Mouse (Mus musculus) urinary bladder, adult 18-20 months (tissue): Measurements from ENCODE around the gene Dyrk3.
"Not testable (repeated sequence)": the region's sequence is repeated elsewhere in the genome, so short reads cannot be mapped to it uniquely, and the experiment has no call there.

ENCODE experiments used
- DNase-seq, 2 experiments: peaks; one replicate each; pipeline ENCODE4 v3.0.0; 2022; ENCODE audit warnings: low spot score in 2 of 2, mixed read lengths in 2 of 2

Gene Dyrk3

DNA sequence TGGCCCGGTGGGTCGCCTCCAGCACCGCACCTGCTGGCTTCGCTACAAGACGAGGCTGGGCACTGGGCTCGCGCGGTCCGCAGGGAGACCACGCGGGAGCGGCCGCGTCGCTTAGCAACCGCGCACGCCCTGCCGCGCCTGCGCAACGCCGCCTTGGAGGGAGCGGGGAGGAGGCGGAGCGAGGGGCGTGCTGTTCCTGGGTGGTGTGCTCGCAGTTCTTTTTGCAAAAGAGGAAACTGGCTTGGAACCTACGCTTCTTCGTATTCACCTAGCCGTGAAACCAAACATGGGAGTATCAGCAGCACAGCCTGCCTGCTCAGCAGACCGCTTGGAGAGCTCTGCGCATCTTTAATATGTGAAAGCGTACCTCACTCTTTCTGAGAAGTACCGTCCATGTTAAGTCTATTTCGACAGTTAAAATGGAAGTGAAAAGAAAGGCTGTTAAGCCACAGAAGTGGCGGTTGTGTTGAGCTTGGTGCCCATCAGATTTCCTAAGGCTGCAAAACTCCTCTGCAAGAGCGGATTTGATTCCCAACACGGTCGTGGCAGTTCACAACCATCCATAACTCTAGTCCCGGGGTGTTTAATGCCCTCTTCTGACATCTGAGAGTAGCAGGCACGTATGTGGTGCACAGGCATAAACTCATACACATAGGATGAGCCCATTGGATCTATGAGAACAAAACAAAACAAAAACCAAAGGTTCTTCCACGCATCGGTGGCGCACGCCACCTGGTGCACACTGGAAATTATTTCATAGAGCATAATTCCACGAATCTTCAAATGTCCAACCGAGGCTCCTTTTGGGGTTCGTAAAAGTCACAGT lies at the start of gene Dyrk3:
Gene Dyrk3, minus strand, starts transcription at position 150 of the 826 bp plus-strand sequence.
- DNase-seq = peak; percentile 85 to 89

DNA sequence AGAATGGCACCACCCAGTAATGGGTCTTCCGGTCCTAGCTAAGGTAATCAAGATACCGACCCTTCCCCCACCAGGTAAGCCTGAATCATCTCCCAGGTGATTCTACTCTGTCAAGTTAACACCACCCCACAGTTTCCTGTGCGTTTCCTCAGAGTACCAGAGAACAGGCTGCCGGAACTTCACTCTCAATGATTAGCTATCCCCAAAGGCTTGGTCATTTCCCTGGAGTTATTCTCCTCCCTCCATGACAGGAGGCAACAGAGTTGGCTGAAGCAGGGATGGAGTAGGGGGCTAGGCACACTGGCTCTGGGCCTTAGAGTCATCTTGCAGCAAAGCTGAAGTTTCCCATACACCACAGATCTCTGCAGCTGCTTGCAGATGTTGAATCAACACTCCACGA lies 49.7 kb upstream of the Dyrk3 start:
- no peak for DNase-seq

DNA sequence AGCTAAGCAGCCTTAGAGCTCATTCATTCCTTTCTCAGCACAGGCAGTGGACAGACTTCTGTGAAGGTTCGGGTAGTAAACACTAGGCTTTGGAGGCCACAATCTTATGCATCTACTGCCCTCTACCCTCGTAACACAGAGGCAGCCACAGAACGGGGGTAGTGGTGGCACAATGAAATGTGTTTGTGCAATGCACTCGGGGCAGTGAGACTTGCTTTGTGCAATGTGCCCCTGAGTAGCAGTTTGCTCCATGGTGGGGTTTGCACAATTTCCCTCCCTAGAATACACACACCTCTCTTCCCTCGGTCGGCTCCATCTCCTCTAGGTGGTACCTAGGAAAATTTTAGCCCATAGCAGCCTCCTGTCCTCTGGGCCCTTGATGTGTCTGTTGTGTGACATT lies 48.9 kb upstream of the Dyrk3 start:
- no peak for DNase-seq

GRCm38 (mm10) chr1:131185821-131186506 lies 47.8 kb upstream of the Dyrk3 start:
- no peak for DNase-seq

GRCm38 (mm10) chr1:131184956-131185660 lies 47.0 kb upstream of the Dyrk3 start:
- no peak for DNase-seq

DNA sequence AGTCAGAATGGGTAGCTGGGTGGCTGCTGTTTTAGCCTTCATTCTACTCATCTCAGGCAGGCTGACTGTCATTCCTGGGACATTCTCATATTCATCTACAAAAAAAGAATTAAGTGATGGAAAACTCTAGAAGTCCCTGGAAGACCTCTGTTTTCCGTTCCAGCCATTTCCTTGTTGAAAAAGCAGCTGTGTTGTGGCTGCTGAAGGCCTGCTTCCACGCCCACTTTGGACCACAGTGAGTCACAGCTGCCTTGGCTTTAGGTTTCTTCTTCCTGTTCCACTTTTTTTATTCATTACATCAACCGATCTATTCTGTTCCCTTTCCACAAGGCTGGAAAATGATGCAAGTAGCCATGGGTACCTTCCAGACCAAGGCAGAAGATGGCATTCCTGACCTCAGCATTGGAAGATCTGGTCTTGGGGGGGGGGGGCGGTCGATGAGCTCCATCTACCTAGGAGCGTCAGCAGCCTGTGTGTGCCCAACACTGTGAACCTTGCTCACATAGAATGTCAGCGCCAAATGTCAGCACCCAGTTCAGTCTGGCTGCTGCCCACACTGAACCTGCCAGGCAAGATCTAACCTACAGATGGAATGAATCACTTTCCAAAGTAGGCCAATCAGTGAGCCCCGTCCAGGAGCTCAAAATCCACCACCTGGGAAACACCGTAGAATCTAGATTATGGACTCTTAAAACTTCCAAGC lies 46.3 kb upstream of the Dyrk3 start:
- DNase-seq = peak; percentile 39 to 63

DNA sequence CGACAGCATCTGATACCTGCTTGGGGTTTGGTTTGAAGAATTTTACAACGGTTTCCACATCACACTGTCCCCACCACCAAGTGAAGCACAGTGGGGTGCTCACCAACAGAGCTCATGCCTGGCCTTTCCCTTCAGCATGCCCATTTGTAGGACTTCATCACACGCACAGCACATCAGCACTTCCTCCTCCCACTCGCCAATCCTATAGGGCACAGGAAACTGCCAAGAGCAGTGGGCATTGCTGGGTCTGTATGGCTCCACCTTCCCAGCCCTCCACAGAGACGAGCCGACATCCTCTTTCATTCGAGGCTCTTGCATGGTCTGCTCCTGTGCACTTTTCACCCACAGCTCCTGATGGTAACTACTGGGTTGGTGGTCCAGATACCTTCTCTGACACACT lies 45.1 kb upstream of the Dyrk3 start:
- DNase-seq = no peak

DNA sequence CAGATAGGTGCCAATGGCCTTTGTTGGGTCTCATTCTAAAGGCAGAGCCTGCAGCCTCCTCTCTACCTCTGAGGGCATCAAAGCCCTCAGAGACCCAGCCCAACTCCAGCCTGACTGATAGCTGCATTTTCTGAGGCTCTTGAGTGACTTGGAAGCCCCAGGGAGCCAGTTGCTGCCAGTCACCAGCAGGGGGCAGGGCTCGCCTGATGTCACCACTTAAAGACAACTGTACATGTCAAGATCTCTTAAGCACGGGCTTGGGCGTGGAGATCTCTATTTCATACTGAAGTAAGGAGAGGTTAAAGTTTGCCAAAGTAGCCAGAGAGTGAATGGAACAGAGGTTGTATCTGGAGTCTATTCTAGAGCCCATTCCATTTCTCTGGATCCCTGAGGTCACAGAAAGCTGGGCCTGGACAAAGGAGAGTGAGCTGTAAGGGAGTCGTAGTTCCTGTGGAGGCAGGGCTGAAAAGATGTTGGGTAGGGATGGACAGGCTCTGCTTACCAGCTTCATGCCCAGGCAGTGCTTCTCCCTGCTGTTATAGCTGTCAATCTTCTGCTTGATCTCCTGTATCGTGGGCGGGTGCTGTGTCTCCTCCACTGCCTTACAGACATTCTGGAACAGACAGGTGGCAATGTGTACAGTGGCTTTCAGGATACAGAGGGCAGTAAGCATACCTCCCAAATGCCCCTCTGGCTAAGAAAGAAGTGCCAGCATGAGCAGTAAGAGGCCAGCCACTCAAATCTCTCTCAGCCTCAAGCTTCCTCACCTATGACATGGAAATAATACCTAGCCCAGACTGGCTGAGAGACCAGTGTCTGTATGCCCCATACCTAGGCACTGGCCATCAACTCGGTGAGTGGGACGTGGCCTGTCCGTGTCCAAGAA lies 43.7 kb upstream of the Dyrk3 start:
- DNase-seq = peak; percentile 62 to 68

- no peak for DNase-seq
Measured at GRCm38 (mm10) chr1:131180386-131180785, 42.2 kb upstream of the Dyrk3 start.

DNA sequence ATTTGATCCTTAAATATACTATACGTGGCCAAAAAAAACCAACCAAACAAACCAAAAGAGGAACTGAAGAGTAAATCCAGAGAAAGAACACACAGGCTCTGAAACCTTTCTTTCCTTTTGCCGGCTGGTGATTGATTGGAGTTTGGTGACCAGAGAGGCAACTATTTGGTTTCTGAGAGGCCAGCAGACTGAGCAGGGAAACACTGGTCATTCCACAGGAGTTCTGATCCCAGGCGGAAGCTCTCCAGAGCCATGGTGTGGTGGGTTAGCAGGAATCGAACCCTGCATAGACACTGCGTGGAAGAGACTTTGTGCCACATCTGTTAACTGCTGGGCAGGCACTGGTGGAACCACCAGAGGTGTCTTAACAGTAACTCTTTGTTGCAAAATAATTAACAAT lies 39.9 kb upstream of the Dyrk3 start:
- DNase-seq = no peak

GRCm38 (mm10) chr1:131177249-131177648 lies 39.1 kb upstream of the Dyrk3 start:
- no peak for DNase-seq

DNA sequence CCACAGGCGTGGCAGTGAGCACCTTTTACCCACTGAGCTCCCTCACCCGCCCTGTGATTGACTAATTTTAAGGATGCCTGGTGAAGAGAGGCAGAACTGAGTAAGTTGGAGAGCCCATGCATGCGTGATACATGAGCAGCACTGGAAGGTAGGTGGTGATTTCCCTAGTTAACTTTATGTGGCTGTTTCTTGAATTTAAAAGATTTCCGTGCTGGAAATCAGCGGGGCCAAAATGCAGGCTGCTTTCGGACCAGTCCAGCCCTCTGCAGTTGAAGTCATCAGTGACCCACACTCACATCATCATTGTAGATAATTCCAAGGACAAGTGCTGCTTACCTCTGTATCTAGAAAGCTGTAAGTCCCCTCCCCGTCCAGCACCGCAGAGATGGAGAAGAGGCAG lies 37.7 kb upstream of the Dyrk3 start:
- no peak for DNase-seq

DNA sequence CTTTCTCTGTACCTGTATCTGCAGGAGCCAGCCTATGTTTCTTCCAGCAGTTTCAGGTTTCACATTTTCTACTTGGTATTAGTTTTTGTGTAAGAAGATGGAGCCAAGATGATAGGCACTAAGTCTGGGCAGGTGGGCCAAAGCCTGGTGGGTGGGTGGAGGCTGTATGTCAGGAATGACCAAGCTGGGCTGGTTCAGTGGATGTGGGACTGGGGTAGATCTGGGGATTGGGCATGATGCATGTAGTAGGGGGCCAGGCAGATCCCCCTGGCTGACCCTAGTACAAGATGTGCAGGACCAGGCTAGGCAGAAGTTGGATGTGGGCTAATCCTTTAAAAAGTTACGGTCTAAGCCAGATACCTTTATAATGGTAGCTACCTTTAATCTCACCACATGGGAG lies 37.0 kb upstream of the Dyrk3 start:
- no peak for DNase-seq

- no peak for DNase-seq
Measured at GRCm38 (mm10) chr1:131174299-131174861, 36.2 kb upstream of the Dyrk3 start.

GRCm38 (mm10) chr1:131173809-131174208 lies 35.7 kb upstream of the Dyrk3 start:
- DNase-seq = no peak

- DNase-seq = no peak
Measured at GRCm38 (mm10) chr1:131173001-131173400, 34.9 kb upstream of the Dyrk3 start.

DNA sequence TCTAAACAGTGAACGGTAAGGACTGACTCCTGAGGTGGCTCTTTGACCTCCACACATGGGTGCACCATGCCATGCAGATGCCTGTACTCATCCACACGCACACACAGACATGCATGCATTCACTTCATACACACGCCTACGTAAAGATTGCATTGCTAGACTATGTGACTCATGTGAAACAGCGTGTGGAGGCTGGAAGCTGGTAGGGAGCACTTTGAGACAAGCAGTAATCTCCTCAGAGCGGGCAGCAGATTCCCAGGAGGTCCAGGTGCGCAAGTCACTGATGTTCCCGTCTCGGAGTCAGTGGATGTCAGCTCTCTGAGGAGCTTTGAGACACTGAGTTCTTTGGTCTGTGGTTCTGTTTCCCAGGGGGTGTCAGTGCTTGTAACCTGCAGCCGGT lies 29.5 kb upstream of the Dyrk3 start:
- no peak for DNase-seq

DNA sequence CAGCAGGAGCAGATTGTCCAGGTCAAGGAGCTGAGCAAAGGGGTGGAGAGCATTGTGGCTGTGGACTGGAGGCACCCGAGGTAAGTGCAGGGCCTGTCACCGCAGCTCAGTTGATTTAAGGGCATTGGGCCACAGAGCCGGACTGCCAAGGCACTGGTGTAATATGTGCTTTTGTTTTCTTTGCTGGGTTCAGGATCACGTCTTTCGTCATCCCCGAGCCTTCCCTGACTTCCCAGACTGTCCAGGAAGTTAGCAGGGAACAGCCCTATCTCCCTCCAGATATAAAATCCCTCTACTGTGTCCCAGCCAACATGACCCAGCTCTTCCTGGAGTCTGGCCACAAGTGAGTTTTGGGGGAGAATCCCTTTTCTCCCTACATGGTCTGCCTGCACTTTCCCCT lies 26.3 kb upstream of the Dyrk3 start:
- no peak for DNase-seq

GRCm38 (mm10) chr1:131161091-131161490 lies 23.0 kb upstream of the Dyrk3 start:
- DNase-seq = no peak

DNA sequence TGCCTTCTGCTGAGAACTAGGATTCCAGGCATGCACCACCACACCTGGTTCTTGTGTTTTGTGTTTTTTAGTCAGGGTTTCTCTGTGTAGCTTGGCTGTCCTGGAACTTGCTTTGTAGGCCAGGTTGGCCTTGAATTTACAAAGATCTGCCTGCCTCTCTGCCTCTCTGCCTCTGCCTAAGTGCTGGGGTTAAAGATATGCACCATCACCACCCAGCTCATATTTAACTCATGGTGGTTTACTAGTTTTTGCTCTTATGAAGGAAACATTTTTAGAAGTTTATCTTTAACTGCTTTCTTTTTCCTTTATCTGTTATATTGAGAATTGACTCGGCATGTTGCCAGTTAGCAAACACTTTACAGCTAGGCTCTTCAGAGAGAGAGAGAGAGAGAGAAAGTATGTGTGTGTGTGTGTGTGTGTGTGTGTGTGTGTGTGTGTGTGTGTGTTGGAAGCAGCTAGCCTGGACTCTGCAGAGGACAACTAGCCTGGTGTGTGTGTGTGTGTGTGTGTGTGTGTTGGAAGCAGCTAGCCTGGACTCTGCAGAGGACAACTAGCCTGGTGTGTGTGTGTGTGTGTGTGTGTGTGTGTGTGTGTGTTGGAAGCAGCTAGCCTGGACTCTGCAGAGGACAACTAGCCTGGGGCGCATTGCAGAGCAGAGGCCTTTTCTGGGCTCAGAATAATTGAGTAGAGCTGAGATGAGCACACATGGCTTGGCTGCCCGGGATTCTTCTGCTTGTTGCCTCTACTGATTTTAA lies 21.6 kb upstream of the Dyrk3 start:
- not testable (repeated sequence) for DNase-seq
